Mouse (Mus musculus): ENCODE results near the gene Obox6.

Gene Obox6

GRCm38 (mm10) chr7:15839578-15839977 lies at the start of gene Obox6:
Gene Obox6 (minus strand): TSS chr7:15839678.
- DNase-seq, result no peak

GRCm38 (mm10) chr7:15884127-15884526 lies 44.6 kb upstream of the Obox6 start:
- DNase-seq, result no peak

GRCm38 (mm10) chr7:15882317-15882716 lies 42.8 kb upstream of the Obox6 start, which contains the start of gene Crxos:
Gene Crxos (plus strand): TSS chr7:15882617.
- DNase-seq, result no peak

- DNase-seq, result no peak
Observed at GRCm38 (mm10) chr7:15881831-15882230, 42.4 kb upstream of the Obox6 start.

GRCm38 (mm10) chr7:15881388-15881787 lies 41.9 kb upstream of the Obox6 start:
- DNase-seq, result no peak

GRCm38 (mm10) chr7:15879756-15880155 lies 40.3 kb upstream of the Obox6 start, which contains the start of gene Crx:
Gene Crx (minus strand): TSS chr7:15879968.
- no peak for DNase-seq

GRCm38 (mm10) chr7:15864104-15864503 lies 24.6 kb upstream of the Obox6 start:
- no peak for DNase-seq

GRCm38 (mm10) chr7:15859657-15860056 lies 20.2 kb upstream of the Obox6 start:
- no peak for DNase-seq
